Mouse (Mus musculus) ES-Bruce4 (cell line): ENCODE measurements around the gene Brd3. TPM values are rescaled to one million over a fixed set of nuclear protein-coding genes. Genes with fewer than 3 reads are reported as not detected.

Source experiments
- H3K27ac ChIP-seq: 2 replicates; pipeline ENCODE4 v1.5.1; 2012; ENCODE audit warnings: low read length, inconsistent platforms; ENCODE audit not compliant: insufficient read depth
- H3K27me3 ChIP-seq: 2 replicates; pipeline ENCODE4 v1.6.1; 2012; ENCODE audit warnings: mild to moderate bottlenecking, low read length, inconsistent platforms; ENCODE audit not compliant: control insufficient read depth, poor library complexity, insufficient read depth, severe bottlenecking
- H3K36me3 ChIP-seq: 2 replicates; pipeline ENCODE4 v1.6.1; 2012; ENCODE audit warnings: inconsistent platforms, mild to moderate bottlenecking, low read length, moderate library complexity; ENCODE audit not compliant: control insufficient read depth, poor library complexity, insufficient read depth, severe bottlenecking
- H3K4me1 ChIP-seq: one replicate; pipeline ENCODE4 v1.8.1; 2011; ENCODE audit warnings: low read length; ENCODE audit not compliant: control insufficient read depth, insufficient read depth
- H3K4me3 ChIP-seq: 2 replicates; pipeline ENCODE4 v1.5.1; 2011; ENCODE audit warnings: low read depth, mild to moderate bottlenecking, low read length
- H3K9ac ChIP-seq: 2 replicates; pipeline ENCODE4 v1.6.1; 2012; ENCODE audit warnings: low read depth, mild to moderate bottlenecking, inconsistent platforms; ENCODE audit not compliant: poor library complexity, severe bottlenecking
- H3K9me3 ChIP-seq: replicated peaks from 2 replicates; pipeline ENCODE4 v1.6.1; 2012; ENCODE audit warnings: mild to moderate bottlenecking, low read length, inconsistent platforms; ENCODE audit not compliant: control insufficient read depth, poor library complexity, insufficient read depth, severe bottlenecking
- CTCF ChIP-seq: IDR thresholded peaks from one replicate; pipeline ENCODE4 v1.8.1; 2011; ENCODE audit warnings: low read depth, low read length
- EP300 ChIP-seq: IDR thresholded peaks from 2 replicates; pipeline ENCODE4 v1.6.1; 2011; ENCODE audit warnings: low read depth, low read length; ENCODE audit not compliant: insufficient read depth
- POLR2A ChIP-seq: IDR thresholded peaks from one replicate; pipeline ENCODE4 v1.8.1; 2011; ENCODE audit warnings: low read length; ENCODE audit not compliant: insufficient read depth
- polyA plus RNA-seq: library from polyadenylated mRNA; stranded (reverse); fragments of >200 nt; gene quantifications from 2 replicates; pipeline ENCODE4 v1.2.4, GENCODE M21; 2011; ENCODE audit warnings: low read depth; ENCODE audit not compliant: missing spikeins, insufficient read depth, insufficient read length

Brd3 gene
- polyA plus RNA-seq, 1 experiment, result 76.8 TPM

GRCm38 (mm10) chr2:27432599-27432998, 74.9 kb downstream of the Brd3 start:
- H3K27me3 ChIP-seq, result no peaks in the 10 kb centered on the region
- peaks cover 5% of the 10 kb centered on the region for H3K4me1 ChIP-seq
- no peak overlapping the region for H3K27ac ChIP-seq
- H3K9ac ChIP-seq, result no peak overlapping the region
- H3K36me3 ChIP-seq, result no peaks in the 10 kb centered on the region
- H3K9me3 ChIP-seq, result no peaks in the 10 kb centered on the region
- TF ChIP-seq CTCF, result no peak
- no peak overlapping the region for H3K4me3 ChIP-seq

- TF ChIP-seq POLR2A (no peak), EP300 (no peak), CTCF (no peak)
- Histone ChIP-seq H3K4me3 (no peak overlapping the region), H3K4me1 (peaks cover 5% of the 10 kb centered on the region), H3K36me3 (no peaks in the 10 kb centered on the region), H3K9ac (no peak overlapping the region), H3K9me3 (no peaks in the 10 kb centered on the region), H3K27me3 (no peaks in the 10 kb centered on the region), H3K27ac (no peak overlapping the region)
Observed at GRCm38 (mm10) chr2:27430621-27431020, 76.8 kb downstream of the Brd3 start.

- H3K4me3 ChIP-seq, result no peak overlapping the region
- H3K27me3 ChIP-seq, result no peaks in the 10 kb centered on the region
- no peaks in the 10 kb centered on the region for H3K36me3 ChIP-seq
- no peaks in the 10 kb centered on the region for H3K9me3 ChIP-seq
- H3K4me1 ChIP-seq, result peaks cover 7% of the 10 kb centered on the region
- TF ChIP-seq CTCF (peak; percentile 97), POLR2A (no peak), EP300 (peak; percentile 44; the same call in 1 of the 2 replicates)
- no peak overlapping the region for H3K27ac ChIP-seq
- H3K9ac ChIP-seq, result no peak overlapping the region
Observed at GRCm38 (mm10) chr2:27428071-27428470, 79.4 kb downstream of the Brd3 start.

GRCm38 (mm10) chr2:27426855-27427457, 80.5 kb downstream of the Brd3 start, which contains the start of gene Vav2:
Gene Vav2 (minus strand): TSS chr2:27427033.
- Histone ChIP-seq H3K9ac (peak within 1 kb of the TSS; percentile 88), H3K27ac (no peak within 1 kb of the TSS), H3K4me3 (peak within 1 kb of the TSS; percentile 83), H3K4me1 (peaks cover 7% of the 10 kb centered on the region), H3K36me3 (no peaks in the 10 kb centered on the region), H3K27me3 (no peaks in the 10 kb centered on the region), H3K9me3 (no peaks in the 10 kb centered on the region)
- TF ChIP-seq CTCF (peak; percentile 21), EP300 (no peak)

GRCm38 (mm10) chr2:27426406-27426854, 81.0 kb downstream of the Brd3 start:
- Histone ChIP-seq H3K27ac (no peak overlapping the region), H3K4me1 (peaks cover 7% of the 10 kb centered on the region), H3K36me3 (no peaks in the 10 kb centered on the region), H3K9me3 (no peaks in the 10 kb centered on the region), H3K4me3 (peak overlapping the region; percentile 83), H3K9ac (peak overlapping the region; percentile 88), H3K27me3 (no peaks in the 10 kb centered on the region)
- no peak for TF ChIP-seq POLR2A
- no peak for TF ChIP-seq CTCF
- TF ChIP-seq EP300, result no peak

GRCm38 (mm10) chr2:27425751-27426405, 81.6 kb downstream of the Brd3 start:
- TF ChIP-seq EP300, result no peak
- no peak for TF ChIP-seq CTCF
- TF ChIP-seq POLR2A, result no peak
- H3K4me1 ChIP-seq, result peaks cover 2% of the 10 kb centered on the region

More at GRCm38 (mm10) chr2:27425751-27426405, 81.6 kb downstream of the Brd3 start:
- Histone ChIP-seq H3K9me3 (no peaks in the 10 kb centered on the region), H3K27ac (no peak overlapping the region), H3K4me3 (peak overlapping the region; percentile 83), H3K36me3 (no peaks in the 10 kb centered on the region), H3K9ac (peak overlapping the region; percentile 88), H3K27me3 (no peaks in the 10 kb centered on the region)
